Mouse (Mus musculus) ES-E14 (cell line): ENCODE measurements around the gene Eml4. TPM values are rescaled to one million over a fixed set of nuclear protein-coding genes. Genes with fewer than 3 reads are reported as not detected.

Experiments
- DNase-seq: peaks from one replicate; pipeline ENCODE4 v3.0.0-alpha.2; 2013; ENCODE audit warnings: low read depth, low spot score
- H3K27ac ChIP-seq: 2 replicates; pipeline ENCODE4 v1.5.1; 2012; ENCODE audit warnings: low read depth, mild to moderate bottlenecking, low read length, moderate library complexity, mixed read lengths; ENCODE audit not compliant: poor library complexity, insufficient read depth, severe bottlenecking
- H3K36me3 ChIP-seq: 2 replicates; pipeline ENCODE4 v1.6.1; 2012; ENCODE audit warnings: mild to moderate bottlenecking, low read length, moderate library complexity, mixed read lengths; ENCODE audit not compliant: control insufficient read depth, poor library complexity, insufficient read depth, severe bottlenecking
- H3K4me1 ChIP-seq, 2 experiments: fragments of 150-350 bp in 1 of 2; sonication (generic) in 1 of 2; 2 replicates each; pipeline ENCODE4 v1.6.1; 2012; ENCODE audit warnings: low read length in 2 of 2, mild to moderate bottlenecking in 1 of 2, mixed read lengths in 1 of 2; ENCODE audit not compliant: control insufficient read depth in 2 of 2, insufficient read depth in 2 of 2, poor library complexity in 1 of 2
- H3K4me3 ChIP-seq, 2 experiments: fragments of 150-350 bp in 1 of 2; sonication (generic) in 1 of 2; 2 replicates each; pipeline ENCODE4 v1.5.1; 2012; ENCODE audit warnings: low read length in 2 of 2, low read depth in 1 of 2, mild to moderate bottlenecking in 1 of 2, mixed read lengths in 1 of 2; ENCODE audit not compliant: insufficient read depth in 1 of 2, poor library complexity in 1 of 2, severe bottlenecking in 1 of 2
- H3K9ac ChIP-seq: 2 replicates; pipeline ENCODE4 v1.6.1; 2012; ENCODE audit warnings: low read depth, mild to moderate bottlenecking, low read length, mixed read lengths; ENCODE audit not compliant: poor library complexity, insufficient read depth, severe bottlenecking
- H3K9me3 ChIP-seq: fragments of 150-350 bp; sonication (generic); 2 replicates; pipeline ENCODE4 v1.6.1; 2012; ENCODE audit warnings: low read depth, mild to moderate bottlenecking, low read length; ENCODE audit not compliant: control insufficient read depth, insufficient read depth
- CHD2 ChIP-seq: IDR thresholded peaks from 2 replicates; pipeline ENCODE4 v1.6.1; 2014; ENCODE audit warnings: mild to moderate bottlenecking, low read depth, low read length, inconsistent platforms
- HCFC1 ChIP-seq: IDR thresholded peaks from 2 replicates; pipeline ENCODE4 v1.6.1; 2012; ENCODE audit warnings: low read length, inconsistent platforms, borderline replicate concordance; ENCODE audit not compliant: insufficient read depth
- MAFK ChIP-seq: IDR thresholded peaks from 2 replicates; pipeline ENCODE4 v1.6.1; 2014; ENCODE audit warnings: mild to moderate bottlenecking, low read depth, low read length, inconsistent platforms; ENCODE audit not compliant: insufficient read depth
- ZC3H11A ChIP-seq: IDR thresholded peaks from 2 replicates; pipeline ENCODE4 v1.6.1; 2012; ENCODE audit warnings: low read depth, mild to moderate bottlenecking, inconsistent platforms, low read length, borderline replicate concordance
- ZNF384 ChIP-seq: IDR thresholded peaks from 2 replicates; pipeline ENCODE4 v1.6.1; 2012; ENCODE audit warnings: low read depth, low read length, inconsistent platforms
- in situ Hi-C, 2 experiments: fragments of 600-800 bp; cut with MboI; formaldehyde crosslinking; loops; one replicate each; pipeline ENCODE4 v1.15.1; 2025; ENCODE audit warnings: low sequenced_read_pairs in 2 of 2, inconsistent platforms in 1 of 2; ENCODE audit not compliant: unreplicated experiment in 2 of 2
- total RNA-seq: library from RNA; depleted of rRNA; stranded (reverse); fragments of 300-350 nt; gene quantifications from 2 replicates; pipeline ENCODE4 v1.2.3, GENCODE M21; 2012

Gene Eml4
- total RNA-seq, 1 experiment = 43.0 TPM

- TF ChIP-seq HCFC1 (no peak), ZNF384 (no peak), MAFK (no peak), ZC3H11A (no peak), CHD2 (no peak)
- in situ Hi-C loops = no loop called here
- no peaks in the 10 kb centered on the region for H3K36me3 ChIP-seq
Observed at GRCm38 (mm10) chr17:83394013-83394412, 43.3 kb downstream of the Eml4 start.

GRCm38 (mm10) chr17:83397571-83398100 is 46.9 kb downstream of the Eml4 start:
- no peak overlapping the region for H3K4me3 ChIP-seq
- H3K36me3 ChIP-seq = no peaks in the 10 kb centered on the region; the same call in 1 of the 2 replicates
- no peak overlapping the region for H3K27ac ChIP-seq
- in situ Hi-C loops = no loop called here
- TF ChIP-seq HCFC1 (no peak), ZNF384 (no peak), MAFK (no peak), ZC3H11A (no peak), CHD2 (no peak)
- H3K4me1 ChIP-seq = peaks cover 0 to 2% of the 10 kb centered on the region in 2 experiments; a peak in 1 of 4 replicates
- H3K9me3 ChIP-seq = no peaks in the 10 kb centered on the region
- no peak overlapping the region for H3K9ac ChIP-seq
- no peak for DNase-seq

More at GRCm38 (mm10) chr17:83394013-83394412, 43.3 kb downstream of the Eml4 start:
- Histone ChIP-seq H3K4me3 (no peak overlapping the region), H3K9me3 (no peaks in the 10 kb centered on the region), H3K27ac (no peak overlapping the region), H3K4me1 (peaks cover 0 to 2% of the 10 kb centered on the region in 2 experiments; a peak in 1 of 4 replicates), H3K9ac (no peak overlapping the region)
- DNase-seq = no peak

- in situ Hi-C loops = no loop called here
Observed at GRCm38 (mm10) chr17:83398756-83399155, 48.0 kb downstream of the Eml4 start.

GRCm38 (mm10) chr17:83430607-83431006 is 79.9 kb downstream of the Eml4 start:
- H3K4me3 ChIP-seq = no peak overlapping the region
- H3K9me3 ChIP-seq = no peaks in the 10 kb centered on the region
- TF ChIP-seq CHD2 (no peak), HCFC1 (no peak), ZC3H11A (no peak), MAFK (no peak), ZNF384 (no peak)
- no peak for DNase-seq
- no peak overlapping the region for H3K27ac ChIP-seq
- no peaks in the 10 kb centered on the region for H3K4me1 ChIP-seq
- peaks cover 6% of the 10 kb centered on the region for H3K36me3 ChIP-seq
- no peak overlapping the region for H3K9ac ChIP-seq
- in situ Hi-C loops = no loop called here

More at GRCm38 (mm10) chr17:83398756-83399155, 48.0 kb downstream of the Eml4 start:
- H3K27ac ChIP-seq = no peak overlapping the region
- no peak for TF ChIP-seq ZNF384
- TF ChIP-seq HCFC1 = no peak
- TF ChIP-seq ZC3H11A = no peak
- no peak for TF ChIP-seq MAFK
- TF ChIP-seq CHD2 = no peak
- no peaks in the 10 kb centered on the region; the same call in 1 of the 2 replicates for H3K36me3 ChIP-seq
- no peaks in the 10 kb centered on the region for H3K9me3 ChIP-seq
- H3K9ac ChIP-seq = no peak overlapping the region
- H3K4me3 ChIP-seq = no peak overlapping the region
- peaks cover 0 to 2% of the 10 kb centered on the region in 2 experiments; a peak in 1 of 4 replicates for H3K4me1 ChIP-seq
- DNase-seq = no peak
